In genomic region chr19:5636036-5636570, GRCm38 (mm10) we compare ENCODE assay signal across 8 mouse cellular contexts. TPM values are rescaled to one million over a fixed set of nuclear protein-coding genes. Genes with fewer than 3 reads are reported as not detected.
A peak's percentile ranks its signal among the peaks of the same experiment; 100 is the strongest.
DNase-seq lines count a peak whose midpoint lies in the region; ATAC-seq and TF ChIP-seq lines count a peak whose summit lies in the region.

No protein-coding gene starts in this region.

- peak overlapping the region; percentile 99 for H3K27ac ChIP-seq in heart, adult 2 months
- no peak overlapping the region for H3K27ac ChIP-seq in limb, embryonic 13.5 days
- H3K27ac ChIP-seq in limb, embryonic 10.5 days: no peak overlapping the region
- H3K27ac ChIP-seq in forebrain, embryonic 14.5 days (ENCODE audit: low read depth, low read length): no peak overlapping the region
- H3K27ac ChIP-seq in midbrain, embryonic 15.5 days: no peak overlapping the region; the same call in 1 of the 2 replicates

- no peaks in the 10 kb centered on the region for H3K9me3 ChIP-seq in limb, embryonic 13.5 days
- H3K9me3 ChIP-seq in limb, embryonic 10.5 days (replicated peaks): no peaks in the 10 kb centered on the region
- no peaks in the 10 kb centered on the region for H3K9me3 ChIP-seq in forebrain, embryonic 14.5 days (replicated peaks; ENCODE audit: control insufficient read depth, low read length)
- no peaks in the 10 kb centered on the region for H3K9me3 ChIP-seq in midbrain, embryonic 15.5 days

- intact Hi-C loops in heart, adult 2 months (cut with DNase I): loop anchor here (2.0 kb wide), 4 partner anchors 27 to 67 kb away; partner anchors contain the start of genes Ap5b1 and Sipa1
- intact Hi-C loops in heart, postnatal 36 days (cut with DNase I): loop anchor here (2.0 to 5.0 kb wide), 2 partner anchors 53 to 91 kb away; partner anchors contain the start of genes Ehbp1l1, Fam89b, Map3k11 and Pcnx3

- H3K4me3 ChIP-seq in heart, adult 2 months: no peak overlapping the region; the same call in 1 of the 2 replicates
- H3K4me3 ChIP-seq in limb, embryonic 13.5 days: no peak overlapping the region
- no peak overlapping the region for H3K4me3 ChIP-seq in limb, embryonic 10.5 days
- H3K4me3 ChIP-seq in forebrain, embryonic 14.5 days (ENCODE audit: low read depth, low read length): no peak overlapping the region
- H3K4me3 ChIP-seq in midbrain, embryonic 15.5 days: no peak overlapping the region

- WGBS in heart, adult 2 months: 42% methylated on average over 7 of the region's 7 CpGs
- WGBS in limb, embryonic 13.5 days: 80% methylated on average over 7 of the region's 7 CpGs
- WGBS in limb, embryonic 10.5 days: 86% methylated on average over 7 of the region's 7 CpGs
- 84% methylated on average over 7 of the region's 7 CpGs for WGBS in forebrain, embryonic 14.5 days
- WGBS in midbrain, embryonic 15.5 days: 83% methylated on average over 7 of the region's 7 CpGs

- TF ChIP-seq POLR2A in heart, adult 2 months (IDR thresholded peaks at IDR 0.05; ENCODE audit: insufficient read depth, low read depth, low read length): no peak

- peaks cover 4% of the 10 kb centered on the region for H3K36me3 ChIP-seq in heart, adult 2 months (ENCODE audit: control insufficient read depth, insufficient read depth, low read length)
- peaks cover 27% of the 10 kb centered on the region for H3K36me3 ChIP-seq in limb, embryonic 13.5 days
- peaks cover 26% of the 10 kb centered on the region for H3K36me3 ChIP-seq in limb, embryonic 10.5 days
- peaks cover 26% of the 10 kb centered on the region for H3K36me3 ChIP-seq in forebrain, embryonic 14.5 days (ENCODE audit: control insufficient read depth, insufficient read depth, low read length)
- peaks cover 13% of the 10 kb centered on the region for H3K36me3 ChIP-seq in midbrain, embryonic 15.5 days (replicated peaks)

- peak overlapping the region; percentile 29; the same call in 1 of the 2 replicates for H3K9ac ChIP-seq in heart, adult 2 months (ENCODE audit: low read depth, low read length)
- no peak overlapping the region for H3K9ac ChIP-seq in limb, embryonic 13.5 days
- H3K9ac ChIP-seq in forebrain, embryonic 14.5 days (ENCODE audit: low read length): peak overlapping the region; percentile 88
- H3K9ac ChIP-seq in midbrain, embryonic 15.5 days: 0 out of 2 replicates have a peak overlapping the region, but pooled peaks have one; percentile 90

- H3K27me3 ChIP-seq in heart, adult 2 months (ENCODE audit: control insufficient read depth, insufficient read depth, low read length): no peaks in the 10 kb centered on the region
- H3K27me3 ChIP-seq in limb, embryonic 13.5 days: no peaks in the 10 kb centered on the region
- no peaks in the 10 kb centered on the region for H3K27me3 ChIP-seq in limb, embryonic 10.5 days (ENCODE audit: low read depth, poor library complexity, severe bottlenecking)
- no peaks in the 10 kb centered on the region for H3K27me3 ChIP-seq in forebrain, embryonic 14.5 days (replicated peaks; ENCODE audit: control insufficient read depth, insufficient read depth, low read length)
- H3K27me3 ChIP-seq in midbrain, embryonic 15.5 days (replicated peaks): no peaks in the 10 kb centered on the region

- H3K4me1 ChIP-seq in heart, adult 2 months (ENCODE audit: control insufficient read depth, insufficient read depth, low read length): peaks cover 13% of the 10 kb centered on the region
- H3K4me1 ChIP-seq in limb, embryonic 13.5 days: peaks cover 26% of the 10 kb centered on the region
- peaks cover 44% of the 10 kb centered on the region for H3K4me1 ChIP-seq in limb, embryonic 10.5 days
- peaks cover 8% of the 10 kb centered on the region; the same call in 1 of the 2 replicates for H3K4me1 ChIP-seq in forebrain, embryonic 14.5 days (ENCODE audit: control insufficient read depth, insufficient read depth, low read length)
- H3K4me1 ChIP-seq in midbrain, embryonic 15.5 days: peaks cover 24% of the 10 kb centered on the region

- TF ChIP-seq EP300 in heart, adult 2 months (IDR thresholded peaks at IDR 0.05; ENCODE audit: insufficient read depth, low read depth, low read length): no peak

- peak overlapping the region; percentile 92 for H3K4me2 ChIP-seq in limb, embryonic 13.5 days (replicated peaks)
- no peak overlapping the region for H3K4me2 ChIP-seq in forebrain, embryonic 14.5 days (ENCODE audit: low read length)
- H3K4me2 ChIP-seq in midbrain, embryonic 15.5 days: no peak overlapping the region

- ATAC-seq in limb, embryonic 13.5 days (ENCODE audit: low FRiP score, low read depth): no peak
- ATAC-seq in forebrain, embryonic 14.5 days: no peak
- ATAC-seq in midbrain, embryonic 15.5 days (replicated peaks): no peak
- no peak for ATAC-seq in frontal cortex, adult (ENCODE audit: low TSS enrichment)

- H3K79me2 ChIP-seq in heart, adult 2 months (replicated peaks; ENCODE audit: control insufficient read depth, insufficient read depth, low read length): peaks cover 3% of the 10 kb centered on the region; the same call in 1 of the 2 replicates

- peak in 1 of 2 experiments; percentile 17 for DNase-seq in heart, adult 2 months
- DNase-seq in heart, postnatal 36 days: no peak
- DNase-seq in limb, embryonic 10.5 days (ENCODE audit: low spot score): no peak
- DNase-seq in forebrain, embryonic 14.5 days (ENCODE audit: low spot score): no peak
- DNase-seq in layer of hippocampus, postnatal 36 days: no peak

- TF ChIP-seq CTCF in heart, adult 2 months (IDR thresholded peaks at IDR 0.05): no peak

RNA-seq across cellular contexts. Expression of gene Rela, which starts 1.2 kb away (rescaled TPM):
- total RNA-seq in heart, adult 2 months (2021): 10 to 100 TPM; 26.8 to 32.5 TPM
- 39.8 and 57.2 TPM in 2 replicates for polyA plus RNA-seq in heart, adult 2 months (2012; rRNA removed)
- 10 to 100 TPM; 25.6 to 31.2 TPM for total RNA-seq in heart, postnatal 36 days (2021)
- polyA plus RNA-seq in limb, embryonic 13.5 days (2015; fragmentation: Nextera tagmentation; extraction: Ambion mirVana): 47.6 and 48.5 TPM in 2 replicates
- polyA plus RNA-seq in limb, embryonic 10.5 days (2016; fragmentation: Nextera tagmentation; extraction: Ambion mirVana): 31.5 and 39.6 TPM in 2 replicates
- 29.8 and 35.8 TPM in 2 replicates for polyA plus RNA-seq in forebrain, embryonic 14.5 days (2014; fragmentation: Nextera tagmentation; extraction: Ambion mirVana)
- polyA plus RNA-seq in midbrain, embryonic 15.5 days (2015; fragmentation: Nextera tagmentation; extraction: Ambion mirVana): 36.9 and 39.2 TPM in 2 replicates
- 10 to 100 TPM; 17.2 to 17.7 TPM for total RNA-seq in layer of hippocampus, postnatal 36 days (2021)

RNA-seq across cellular contexts. Expression of gene Kat5, which starts 26.1 kb away (rescaled TPM):
- total RNA-seq in heart, adult 2 months (2021): 10 to 100 TPM; 27.0 to 27.5 TPM
- 36.1 and 56.9 TPM in 2 replicates for polyA plus RNA-seq in heart, adult 2 months (2012; rRNA removed)
- total RNA-seq in heart, postnatal 36 days (2021): 10 to 100 TPM; 30.3 to 37.0 TPM
- 61.5 and 62.7 TPM in 2 replicates for polyA plus RNA-seq in limb, embryonic 13.5 days (2015; fragmentation: Nextera tagmentation; extraction: Ambion mirVana)
- 51.5 and 59.3 TPM in 2 replicates for polyA plus RNA-seq in limb, embryonic 10.5 days (2016; fragmentation: Nextera tagmentation; extraction: Ambion mirVana)
- polyA plus RNA-seq in forebrain, embryonic 14.5 days (2014; fragmentation: Nextera tagmentation; extraction: Ambion mirVana): 43.7 and 49.7 TPM in 2 replicates
- 82.3 and 84.7 TPM in 2 replicates for polyA plus RNA-seq in midbrain, embryonic 15.5 days (2015; fragmentation: Nextera tagmentation; extraction: Ambion mirVana)
- 10 to 100 TPM; 80.1 to 91.1 TPM for total RNA-seq in layer of hippocampus, postnatal 36 days (2021)

RNA-seq across cellular contexts. Expression of gene Sipa1, which starts 27.4 kb away (rescaled TPM):
- total RNA-seq in heart, adult 2 months (2021): 10 to 100 TPM; 19.9 to 23.5 TPM
- polyA plus RNA-seq in heart, adult 2 months (2012; rRNA removed): 37.7 and 39.9 TPM in 2 replicates
- total RNA-seq in heart, postnatal 36 days (2021): 10 to 100 TPM; 19.5 to 29.0 TPM
- 25.2 and 27.8 TPM in 2 replicates for polyA plus RNA-seq in limb, embryonic 13.5 days (2015; fragmentation: Nextera tagmentation; extraction: Ambion mirVana)
- 35.9 and 38.6 TPM in 2 replicates for polyA plus RNA-seq in limb, embryonic 10.5 days (2016; fragmentation: Nextera tagmentation; extraction: Ambion mirVana)
- polyA plus RNA-seq in forebrain, embryonic 14.5 days (2014; fragmentation: Nextera tagmentation; extraction: Ambion mirVana): 9.2 and 10.2 TPM in 2 replicates
- polyA plus RNA-seq in midbrain, embryonic 15.5 days (2015; fragmentation: Nextera tagmentation; extraction: Ambion mirVana): 17.1 and 19.6 TPM in 2 replicates
- 10 to 100 TPM; 16.6 to 18.0 TPM for total RNA-seq in layer of hippocampus, postnatal 36 days (2021)

RNA-seq across cellular contexts. Expression of gene Rnaseh2c, which starts 34.4 kb away (rescaled TPM):
- 10 to 100 TPM; 50.2 to 58.6 TPM for total RNA-seq in heart, adult 2 months (2021)
- 18.7 and 37.1 TPM in 2 replicates for polyA plus RNA-seq in heart, adult 2 months (2012; rRNA removed)
- total RNA-seq in heart, postnatal 36 days (2021): 10 to 100 TPM; 42.7 to 53.2 TPM
- polyA plus RNA-seq in limb, embryonic 13.5 days (2015; fragmentation: Nextera tagmentation; extraction: Ambion mirVana): 143 and 144 TPM in 2 replicates
- polyA plus RNA-seq in limb, embryonic 10.5 days (2016; fragmentation: Nextera tagmentation; extraction: Ambion mirVana): 197 and 205 TPM in 2 replicates
- 85.7 and 95.8 TPM in 2 replicates for polyA plus RNA-seq in forebrain, embryonic 14.5 days (2014; fragmentation: Nextera tagmentation; extraction: Ambion mirVana)
- polyA plus RNA-seq in midbrain, embryonic 15.5 days (2015; fragmentation: Nextera tagmentation; extraction: Ambion mirVana): 56.2 and 57.7 TPM in 2 replicates
- 10 to 100 TPM; 80.2 to 88.0 TPM for total RNA-seq in layer of hippocampus, postnatal 36 days (2021)

RNA-seq across cellular contexts. Expression of gene Map3k11, which starts 52.4 kb away (rescaled TPM):
- 10 to 100 TPM; 20.8 to 23.2 TPM for total RNA-seq in heart, adult 2 months (2021)
- 31.5 and 31.9 TPM in 2 replicates for polyA plus RNA-seq in heart, adult 2 months (2012; rRNA removed)
- total RNA-seq in heart, postnatal 36 days (2021): 10 to 100 TPM; 26.0 to 29.5 TPM
- 18.2 and 18.5 TPM in 2 replicates for polyA plus RNA-seq in limb, embryonic 13.5 days (2015; fragmentation: Nextera tagmentation; extraction: Ambion mirVana)
- polyA plus RNA-seq in limb, embryonic 10.5 days (2016; fragmentation: Nextera tagmentation; extraction: Ambion mirVana): 35.3 and 42.2 TPM in 2 replicates
- polyA plus RNA-seq in forebrain, embryonic 14.5 days (2014; fragmentation: Nextera tagmentation; extraction: Ambion mirVana): 9.2 and 11.8 TPM in 2 replicates
- polyA plus RNA-seq in midbrain, embryonic 15.5 days (2015; fragmentation: Nextera tagmentation; extraction: Ambion mirVana): 12.5 and 14.0 TPM in 2 replicates
- total RNA-seq in layer of hippocampus, postnatal 36 days (2021): 10 to 100 TPM; 17.8 to 18.6 TPM
